Mouse (Mus musculus): ENCODE results near the gene Olfr1090. TPM values are rescaled to one million over a fixed set of nuclear protein-coding genes. Genes with fewer than 3 reads are reported as not detected.

The Olfr1090 gene
- not detected in 2 replicates for polyA plus RNA-seq (2016; fragmentation: Nextera tagmentation; extraction: Ambion mirVana)

GRCm38 (mm10) chr2:86758893-86759292 is at the start of gene Olfr1090:
TSS of gene Olfr1090 (minus strand) at chr2:86758993.
- Histone ChIP-seq H3K9ac (no peak within 1 kb of the TSS), H3K4me3 (no peak within 1 kb of the TSS), H3K27ac (no peak within 1 kb of the TSS), H3K27me3 (no peaks in the 10 kb centered on the region), H3K4me2 (replicated peaks) (no peak within 1 kb of the TSS), H3K9me3 (replicated peaks) (no peaks in the 10 kb centered on the region), H3K36me3 (no peaks in the 10 kb centered on the region), H3K4me1 (no peaks in the 10 kb centered on the region)
- 100% methylated on average over 1 of the region's 1 CpGs for WGBS
- ATAC-seq (ENCODE audit: low FRiP score): no peak

- Histone ChIP-seq H3K36me3 (no peaks in the 10 kb centered on the region), H3K4me2 (replicated peaks) (no peak within 1 kb of the TSS), H3K9ac (no peak within 1 kb of the TSS), H3K27ac (no peak within 1 kb of the TSS), H3K27me3 (no peaks in the 10 kb centered on the region), H3K4me1 (no peaks in the 10 kb centered on the region), H3K9me3 (replicated peaks) (no peaks in the 10 kb centered on the region), H3K4me3 (no peak within 1 kb of the TSS)
- 85% methylated on average over 2 of the region's 2 CpGs for WGBS
- ATAC-seq (ENCODE audit: low FRiP score): no peak
Observed at GRCm38 (mm10) chr2:86782179-86782578, 23.4 kb upstream of the Olfr1090 start, which contains the start of gene Olfr1093. TSS of gene Olfr1093 (plus strand) at chr2:86782479.

DNA sequence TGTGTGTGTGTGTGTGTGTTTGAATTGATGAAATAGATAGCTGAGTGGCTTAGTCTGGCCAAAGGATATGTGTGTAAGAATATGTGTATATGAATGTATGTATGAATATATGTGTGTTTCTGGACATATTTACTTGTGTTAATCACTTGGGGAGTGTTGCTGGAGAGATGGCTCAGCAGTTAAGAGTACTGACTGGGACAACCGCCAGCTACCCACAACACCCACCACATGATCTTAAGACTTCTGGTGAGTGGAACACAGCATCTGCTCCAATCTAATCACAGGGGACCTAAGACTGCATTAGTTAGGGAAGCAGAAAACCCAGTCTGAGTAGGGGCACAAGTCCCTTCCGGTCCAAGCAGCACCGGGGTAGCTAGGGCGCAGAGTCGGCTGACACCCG is 2.3 kb upstream of the Olfr1090 start:
- Histone ChIP-seq H3K36me3 (no peaks in the 10 kb centered on the region), H3K27me3 (no peaks in the 10 kb centered on the region), H3K4me1 (no peaks in the 10 kb centered on the region), H3K27ac (no peak overlapping the region), H3K9ac (no peak overlapping the region), H3K4me2 (replicated peaks) (no peak overlapping the region), H3K9me3 (replicated peaks) (no peaks in the 10 kb centered on the region), H3K4me3 (no peak overlapping the region)
- no peak for ATAC-seq (ENCODE audit: low FRiP score)
- WGBS: 96% methylated on average over 6 of the region's 6 CpGs

- ATAC-seq (ENCODE audit: low FRiP score): no peak
- Histone ChIP-seq H3K9me3 (replicated peaks) (no peaks in the 10 kb centered on the region), H3K4me2 (replicated peaks) (no peak within 1 kb of the TSS), H3K4me3 (no peak within 1 kb of the TSS), H3K27me3 (no peaks in the 10 kb centered on the region), H3K4me1 (no peaks in the 10 kb centered on the region), H3K27ac (no peak within 1 kb of the TSS), H3K36me3 (no peaks in the 10 kb centered on the region), H3K9ac (no peak within 1 kb of the TSS)
Observed at GRCm38 (mm10) chr2:86733601-86734000, 25.2 kb downstream of the Olfr1090 start, which contains the start of gene Olfr1089. TSS of gene Olfr1089 (minus strand) at chr2:86733701.

Other genes with a start within 250 kb of the Olfr1090 start
- not detected in 2 replicates for gene Olfr1079, start 216.5 kb downstream of the Olfr1090 start, polyA plus RNA-seq (2016; fragmentation: Nextera tagmentation; extraction: Ambion mirVana)
- gene Olfr1080, start 200.8 kb downstream of the Olfr1090 start, polyA plus RNA-seq (2016; fragmentation: Nextera tagmentation; extraction: Ambion mirVana): not detected in 2 replicates
- gene Olfr1082, start 160.0 kb downstream of the Olfr1090 start, polyA plus RNA-seq (2016; fragmentation: Nextera tagmentation; extraction: Ambion mirVana): not detected in 2 replicates
- gene Olfr1084, start 119.3 kb downstream of the Olfr1090 start, polyA plus RNA-seq (2016; fragmentation: Nextera tagmentation; extraction: Ambion mirVana): not detected in 2 replicates
- gene Olfr1085, start 97.0 kb downstream of the Olfr1090 start, polyA plus RNA-seq (2016; fragmentation: Nextera tagmentation; extraction: Ambion mirVana): not detected in 2 replicates
- gene Olfr1086, start 78.9 kb downstream of the Olfr1090 start, polyA plus RNA-seq (2016; fragmentation: Nextera tagmentation; extraction: Ambion mirVana): not detected in 2 replicates
- gene Olfr1087, start 60.6 kb downstream of the Olfr1090 start, polyA plus RNA-seq (2016; fragmentation: Nextera tagmentation; extraction: Ambion mirVana): not detected in 2 replicates
- gene Olfr1089, start 25.3 kb downstream of the Olfr1090 start, polyA plus RNA-seq (2016; fragmentation: Nextera tagmentation; extraction: Ambion mirVana): not detected in 2 replicates
- gene Olfr1093, start 23.5 kb upstream of the Olfr1090 start, polyA plus RNA-seq (2016; fragmentation: Nextera tagmentation; extraction: Ambion mirVana): not detected in 2 replicates
- not detected in 2 replicates for gene Olfr141, start 51.0 kb upstream of the Olfr1090 start, polyA plus RNA-seq (2016; fragmentation: Nextera tagmentation; extraction: Ambion mirVana)
- gene Olfr1094, start 65.7 kb upstream of the Olfr1090 start, polyA plus RNA-seq (2016; fragmentation: Nextera tagmentation; extraction: Ambion mirVana): not detected in 2 replicates
- gene Olfr1095, start 92.7 kb upstream of the Olfr1090 start, polyA plus RNA-seq (2016; fragmentation: Nextera tagmentation; extraction: Ambion mirVana): not detected in 2 replicates
- gene Gm13723, start 115.8 kb upstream of the Olfr1090 start, polyA plus RNA-seq (2016; fragmentation: Nextera tagmentation; extraction: Ambion mirVana): not detected in 2 replicates
- gene Olfr1097, start 133.2 kb upstream of the Olfr1090 start, polyA plus RNA-seq (2016; fragmentation: Nextera tagmentation; extraction: Ambion mirVana): not detected in 2 replicates
- not detected in 2 replicates for gene Olfr1098, start 165.6 kb upstream of the Olfr1090 start, polyA plus RNA-seq (2016; fragmentation: Nextera tagmentation; extraction: Ambion mirVana)
- gene Olfr1099, start 201.7 kb upstream of the Olfr1090 start, polyA plus RNA-seq (2016; fragmentation: Nextera tagmentation; extraction: Ambion mirVana): not detected in 2 replicates
- gene Olfr1100, start 221.0 kb upstream of the Olfr1090 start, polyA plus RNA-seq (2016; fragmentation: Nextera tagmentation; extraction: Ambion mirVana): not detected in 2 replicates
- not detected in 2 replicates for gene Olfr1101, start 232.2 kb upstream of the Olfr1090 start, polyA plus RNA-seq (2016; fragmentation: Nextera tagmentation; extraction: Ambion mirVana)
- not detected in 2 replicates for gene Olfr1102, start 239.4 kb upstream of the Olfr1090 start, polyA plus RNA-seq (2016; fragmentation: Nextera tagmentation; extraction: Ambion mirVana)

Data from hindbrain, embryonic 12.5 days (tissue).